Mouse (Mus musculus) G1E (cell line): Measurements from ENCODE around the gene Plac1.
"Not testable (repeated sequence)": the region's sequence is repeated elsewhere in the genome, so short reads cannot be mapped to it uniquely, and the experiment has no call there.

ENCODE experiments used
- CTCF ChIP-seq: IDR thresholded peaks from 2 replicates; pipeline ENCODE4 v1.5.1; 2012; ENCODE audit warnings: low read depth, low read length, inconsistent platforms, mixed read lengths
- GATA1 ChIP-seq: IDR thresholded peaks from 2 replicates; pipeline ENCODE4 v1.6.1; 2012; ENCODE audit warnings: borderline replicate concordance, low read length, inconsistent platforms, mixed read lengths
- TAL1 ChIP-seq: conservative IDR thresholded peaks from 2 replicates; pipeline ENCODE4 v1.6.1; 2012; ENCODE audit warnings: low read depth, low read length, inconsistent platforms, mixed read lengths

DNA sequence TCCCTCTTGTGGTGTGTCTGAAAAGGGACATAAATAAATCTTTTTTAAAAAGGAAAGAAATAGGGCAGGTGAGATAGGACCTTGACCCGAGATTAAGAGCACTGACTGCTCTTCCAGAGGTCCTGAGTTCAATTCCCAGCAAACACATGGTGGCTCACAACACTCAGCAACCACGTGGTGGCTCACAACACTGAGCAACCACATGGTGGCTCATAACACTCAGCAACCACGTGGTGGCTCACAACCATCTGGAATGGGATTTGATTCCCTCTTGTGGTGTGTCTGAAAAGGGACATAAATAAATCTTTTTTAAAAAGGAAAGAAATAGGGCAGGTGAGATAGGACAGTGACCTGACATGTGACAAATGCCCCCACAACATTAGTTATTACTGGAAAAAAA lies 215.6 kb downstream of the Plac1 start:
- TF ChIP-seq CTCF, TAL1, GATA1: not testable (repeated sequence)
